Mouse (Mus musculus): ENCODE results near the gene Robo1. TPM values are rescaled to one million over a fixed set of nuclear protein-coding genes. Genes with fewer than 3 reads are reported as not detected.
A peak's percentile ranks its signal among the peaks of the same experiment; 100 is the strongest.

Gene Robo1
- polyA plus RNA-seq, 1 experiment = 2.2 TPM

DNA sequence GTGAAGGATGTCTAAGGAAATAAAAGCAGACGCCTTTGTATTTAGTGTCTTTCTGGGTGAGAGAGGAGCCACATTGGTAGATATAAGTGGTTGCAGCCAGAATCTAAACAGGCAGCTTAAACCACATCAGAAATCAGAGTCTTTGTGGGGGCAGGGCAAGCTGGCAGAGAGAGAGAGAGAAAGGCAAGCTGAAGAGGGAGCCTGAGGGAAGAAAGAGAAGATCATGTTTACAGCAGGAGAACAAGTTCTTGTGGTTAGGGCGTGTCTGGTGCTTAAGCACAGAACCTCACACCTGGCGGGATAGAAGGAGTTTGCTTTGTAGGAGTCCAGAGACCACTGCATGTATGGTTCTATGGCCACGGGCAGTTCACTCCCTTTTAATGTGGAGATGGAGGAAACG lies 42.3 kb downstream of the Robo1 start:
- TF ChIP-seq POLR2A (IDR thresholded peaks at IDR 0.05; ENCODE audit: low read depth, low read length) (no peak), CTCF (conservative IDR thresholded peaks at IDR 0.05; ENCODE audit: insufficient read depth, insufficient read length, low read depth, low read length) (no peak)
- WGBS = 61% methylated on average over 5 of the region's 5 CpGs
- H3K4me1 ChIP-seq (ENCODE audit: control insufficient read depth, insufficient read depth, low read length) = no peaks in the 10 kb centered on the region
- no peaks in the 10 kb centered on the region for H3K36me3 ChIP-seq (ENCODE audit: control insufficient read depth, insufficient read depth, low read length)
- H3K27ac ChIP-seq (ENCODE audit: insufficient read depth, low read depth, low read length) = no peak overlapping the region
- no peak overlapping the region for H3K4me3 ChIP-seq (ENCODE audit: insufficient read depth, low read depth, low read length)
- no peaks in the 10 kb centered on the region for H3K27me3 ChIP-seq (replicated peaks; ENCODE audit: control insufficient read depth, insufficient read depth, low read length)
- no peak for DNase-seq

DNA sequence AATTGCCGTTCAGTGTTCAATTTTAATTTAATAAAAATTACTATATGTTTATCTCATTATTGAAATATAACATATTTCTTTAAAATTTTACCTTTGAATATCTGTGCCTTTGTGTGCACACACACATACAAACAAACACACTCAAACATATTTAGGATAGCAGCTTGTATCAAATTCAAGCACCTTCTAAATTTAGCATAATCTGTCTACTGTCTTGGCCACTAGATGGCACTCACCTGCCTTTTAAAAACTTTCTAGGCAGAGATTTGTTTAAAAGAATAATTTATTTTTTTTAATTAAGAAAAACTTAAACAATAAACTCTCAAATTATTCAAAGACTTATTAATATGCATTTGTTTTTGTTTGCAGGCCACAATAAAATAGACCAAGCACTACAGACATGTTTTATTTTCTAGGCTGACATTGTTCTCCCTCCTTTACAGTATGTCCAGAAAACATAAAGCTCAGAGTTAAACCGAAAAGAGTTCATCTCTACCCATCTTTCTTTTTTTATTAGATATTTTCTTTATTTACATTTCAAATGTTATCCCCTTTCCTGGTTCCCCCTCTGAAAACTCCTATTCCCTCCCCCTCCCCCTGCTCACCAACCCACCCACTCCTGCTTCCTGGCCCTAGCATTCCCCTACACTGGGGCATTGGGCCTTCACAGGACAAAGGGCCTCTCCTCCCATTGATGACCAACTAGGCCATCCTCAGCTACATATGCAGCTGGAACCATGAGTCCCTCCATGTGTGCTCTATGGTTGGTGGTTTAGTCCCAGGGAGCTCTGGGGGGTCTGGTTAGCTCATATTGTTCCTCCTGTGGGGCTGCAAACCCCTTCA lies 48.6 kb downstream of the Robo1 start:
- H3K4me1 ChIP-seq (ENCODE audit: control insufficient read depth, insufficient read depth, low read length) = no peaks in the 10 kb centered on the region
- no peaks in the 10 kb centered on the region for H3K27me3 ChIP-seq (replicated peaks; ENCODE audit: control insufficient read depth, insufficient read depth, low read length)
- peak; percentile 23 for DNase-seq

DNA sequence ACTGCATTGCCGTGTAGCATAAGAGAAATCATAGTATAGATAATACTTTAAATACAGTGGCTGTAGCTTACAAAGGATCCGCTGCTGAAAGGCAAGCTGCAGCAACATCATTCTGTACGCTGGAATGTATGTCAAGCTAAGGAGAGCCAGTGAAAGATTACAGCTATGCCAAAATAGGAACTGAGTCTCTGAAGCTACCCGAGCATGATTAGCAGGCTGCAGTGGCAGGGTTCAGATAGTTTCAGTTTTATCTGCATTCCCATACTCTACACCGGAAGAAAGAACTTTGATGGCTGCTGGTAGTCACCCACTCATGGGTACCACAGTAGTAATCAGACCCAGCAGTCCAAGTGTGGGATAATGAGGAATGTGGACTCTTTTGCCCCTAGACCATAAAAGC lies 68.8 kb downstream of the Robo1 start:
- H3K4me1 ChIP-seq (ENCODE audit: control insufficient read depth, insufficient read depth, low read length) = no peaks in the 10 kb centered on the region
- WGBS = 73% methylated on average over 5 of the region's 5 CpGs

More for the DNA sequence above, 48.6 kb downstream of the Robo1 start:
- Histone ChIP-seq H3K27ac (ENCODE audit: insufficient read depth, low read depth, low read length) (no peak overlapping the region), H3K36me3 (ENCODE audit: control insufficient read depth, insufficient read depth, low read length) (no peaks in the 10 kb centered on the region), H3K4me3 (ENCODE audit: insufficient read depth, low read depth, low read length) (no peak overlapping the region)
- WGBS = 80% methylated on average over 2 of the region's 2 CpGs
- TF ChIP-seq POLR2A (IDR thresholded peaks at IDR 0.05; ENCODE audit: low read depth, low read length) = no peak
- TF ChIP-seq CTCF (conservative IDR thresholded peaks at IDR 0.05; ENCODE audit: insufficient read depth, insufficient read length, low read depth, low read length) = no peak

DNA sequence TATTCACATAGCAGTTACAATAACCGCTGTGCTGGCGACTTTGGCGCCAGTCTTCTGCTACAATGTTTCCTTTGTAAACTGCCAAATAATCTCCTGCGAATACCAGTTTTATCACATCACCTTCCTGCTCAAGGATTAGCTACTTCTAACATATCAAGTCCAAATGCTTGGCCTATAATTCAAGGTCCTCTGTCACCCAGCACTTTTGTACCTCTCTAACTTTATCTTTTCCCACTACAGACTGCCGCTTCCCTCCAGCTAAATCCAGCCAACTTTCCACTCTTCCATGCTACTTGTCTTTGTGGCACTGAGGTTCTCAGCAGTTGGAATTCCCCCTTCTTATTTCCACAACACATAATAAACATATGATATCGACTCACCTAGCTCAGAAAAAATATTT lies 73.7 kb downstream of the Robo1 start:
- Histone ChIP-seq H3K4me1 (ENCODE audit: control insufficient read depth, insufficient read depth, low read length) (no peaks in the 10 kb centered on the region), H3K27me3 (replicated peaks; ENCODE audit: control insufficient read depth, insufficient read depth, low read length) (no peaks in the 10 kb centered on the region), H3K36me3 (ENCODE audit: control insufficient read depth, insufficient read depth, low read length) (no peaks in the 10 kb centered on the region), H3K4me3 (ENCODE audit: insufficient read depth, low read depth, low read length) (no peak overlapping the region), H3K27ac (ENCODE audit: insufficient read depth, low read depth, low read length) (no peak overlapping the region)
- no peak for DNase-seq
- TF ChIP-seq CTCF (conservative IDR thresholded peaks at IDR 0.05; ENCODE audit: insufficient read depth, insufficient read length, low read depth, low read length) = no peak
- 87% methylated on average over 6 of the region's 6 CpGs for WGBS

More for the DNA sequence above, 68.8 kb downstream of the Robo1 start:
- Histone ChIP-seq H3K4me3 (ENCODE audit: insufficient read depth, low read depth, low read length) (no peak overlapping the region), H3K27me3 (replicated peaks; ENCODE audit: control insufficient read depth, insufficient read depth, low read length) (no peaks in the 10 kb centered on the region), H3K27ac (ENCODE audit: insufficient read depth, low read depth, low read length) (no peak overlapping the region), H3K36me3 (ENCODE audit: control insufficient read depth, insufficient read depth, low read length) (no peaks in the 10 kb centered on the region)
- no peak for TF ChIP-seq POLR2A (IDR thresholded peaks at IDR 0.05; ENCODE audit: low read depth, low read length)
- TF ChIP-seq CTCF (conservative IDR thresholded peaks at IDR 0.05; ENCODE audit: insufficient read depth, insufficient read length, low read depth, low read length) = no peak
- DNase-seq = no peak

DNA sequence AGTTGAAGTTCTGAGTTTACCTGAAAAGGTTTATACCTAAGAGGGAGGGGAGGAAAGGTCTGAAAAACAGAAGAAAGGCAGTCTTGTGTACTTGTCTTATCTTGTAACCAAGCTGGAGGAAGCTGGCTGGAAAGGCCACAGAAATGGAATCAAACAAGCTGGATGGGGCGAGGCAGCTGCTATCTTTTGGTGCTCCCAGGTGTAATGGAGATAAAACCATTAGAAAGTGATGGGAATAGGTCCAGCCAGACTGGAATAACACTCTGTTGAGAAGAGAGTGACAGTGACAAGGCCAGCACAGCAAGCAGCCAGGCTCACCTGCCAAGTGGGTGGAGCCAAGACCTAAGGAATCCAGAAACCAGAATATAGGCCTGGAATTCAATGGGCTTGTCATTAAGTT lies 75.5 kb downstream of the Robo1 start:
- Histone ChIP-seq H3K27ac (ENCODE audit: insufficient read depth, low read depth, low read length) (no peak overlapping the region), H3K4me1 (ENCODE audit: control insufficient read depth, insufficient read depth, low read length) (no peaks in the 10 kb centered on the region), H3K27me3 (replicated peaks; ENCODE audit: control insufficient read depth, insufficient read depth, low read length) (no peaks in the 10 kb centered on the region), H3K36me3 (ENCODE audit: control insufficient read depth, insufficient read depth, low read length) (no peaks in the 10 kb centered on the region), H3K4me3 (ENCODE audit: insufficient read depth, low read depth, low read length) (no peak overlapping the region)
- no peak for DNase-seq
- WGBS = 79% methylated on average over 1 of the region's 1 CpGs
- TF ChIP-seq POLR2A (IDR thresholded peaks at IDR 0.05; ENCODE audit: low read depth, low read length) (no peak), CTCF (conservative IDR thresholded peaks at IDR 0.05; ENCODE audit: insufficient read depth, insufficient read length, low read depth, low read length) (no peak)

DNA sequence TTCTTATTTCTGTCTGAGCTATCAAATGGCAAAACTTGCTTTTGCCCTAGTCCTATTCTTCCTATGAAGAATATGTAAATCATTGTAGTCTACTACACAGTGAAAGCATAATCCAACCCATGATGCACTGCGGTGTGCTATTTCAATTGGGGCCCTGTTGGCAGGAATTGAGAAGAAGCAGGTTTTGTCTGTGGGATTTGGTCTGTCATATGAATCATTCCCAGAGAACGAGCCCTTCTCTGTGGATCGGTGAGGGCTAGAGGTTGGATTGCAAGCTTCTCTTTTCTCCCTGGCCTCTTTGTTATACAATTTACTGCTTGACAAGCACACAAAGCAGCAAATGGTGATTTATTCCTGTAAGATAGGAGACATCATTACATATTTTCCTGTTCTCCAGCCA lies 85.4 kb downstream of the Robo1 start:
- TF ChIP-seq CTCF (conservative IDR thresholded peaks at IDR 0.05; ENCODE audit: insufficient read depth, insufficient read length, low read depth, low read length) (no peak), POLR2A (IDR thresholded peaks at IDR 0.05; ENCODE audit: low read depth, low read length) (no peak)
- no peaks in the 10 kb centered on the region for H3K27me3 ChIP-seq (replicated peaks; ENCODE audit: control insufficient read depth, insufficient read depth, low read length)
- no peak for DNase-seq
- no peaks in the 10 kb centered on the region for H3K4me1 ChIP-seq (ENCODE audit: control insufficient read depth, insufficient read depth, low read length)
- WGBS = 55% methylated on average over 3 of the region's 3 CpGs
- no peaks in the 10 kb centered on the region for H3K36me3 ChIP-seq (ENCODE audit: control insufficient read depth, insufficient read depth, low read length)
- H3K4me3 ChIP-seq (ENCODE audit: insufficient read depth, low read depth, low read length) = no peak overlapping the region
- H3K27ac ChIP-seq (ENCODE audit: insufficient read depth, low read depth, low read length) = no peak overlapping the region

DNA sequence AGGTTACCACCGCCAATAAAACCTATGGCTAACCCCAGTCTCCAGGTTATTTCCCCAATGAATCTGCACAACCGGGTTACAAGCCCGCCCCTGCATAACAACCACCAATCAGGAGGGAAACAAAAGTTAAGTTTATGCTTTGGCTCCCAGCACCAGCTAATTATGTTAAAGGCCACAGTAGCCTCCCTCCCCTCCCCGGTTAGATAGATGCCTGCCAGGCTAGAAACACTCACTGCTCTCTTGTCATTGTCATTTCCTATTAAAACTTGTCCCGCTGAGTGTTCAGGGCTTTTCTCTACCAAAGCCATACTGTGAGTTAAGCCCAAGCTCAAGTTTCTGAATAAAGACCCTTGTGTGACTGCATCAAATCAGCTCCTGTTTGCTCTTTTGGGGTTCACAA lies 90.7 kb downstream of the Robo1 start:
- Histone ChIP-seq H3K36me3 (ENCODE audit: control insufficient read depth, insufficient read depth, low read length) (no peaks in the 10 kb centered on the region), H3K4me1 (ENCODE audit: control insufficient read depth, insufficient read depth, low read length) (no peaks in the 10 kb centered on the region), H3K27ac (ENCODE audit: insufficient read depth, low read depth, low read length) (no peak overlapping the region), H3K4me3 (ENCODE audit: insufficient read depth, low read depth, low read length) (no peak overlapping the region), H3K27me3 (replicated peaks; ENCODE audit: control insufficient read depth, insufficient read depth, low read length) (no peaks in the 10 kb centered on the region)
- no peak for DNase-seq
- TF ChIP-seq POLR2A (IDR thresholded peaks at IDR 0.05; ENCODE audit: low read depth, low read length) (no peak), CTCF (conservative IDR thresholded peaks at IDR 0.05; ENCODE audit: insufficient read depth, insufficient read length, low read depth, low read length) (no peak)
- 69% methylated on average over 5 of the region's 5 CpGs for WGBS
